Mouse (Mus musculus) kidney, adult 2 months (tissue): Measurements from ENCODE around the gene Mypn.

Source experiments
- CTCF ChIP-seq: fragments of 200-500 bp; conservative IDR thresholded peaks from 2 replicates; pipeline ENCODE4 v1.5.1; 2011; ENCODE audit warnings: low read depth, mild to moderate bottlenecking, control low read depth, low read length, moderate library complexity, mixed read lengths; ENCODE audit not compliant: insufficient read depth, insufficient read length
- POLR2A ChIP-seq: fragments of 200-500 bp; IDR thresholded peaks from one replicate; pipeline ENCODE4 v1.6.1; 2011; ENCODE audit warnings: low read depth, low read length, control low read depth

DNA sequence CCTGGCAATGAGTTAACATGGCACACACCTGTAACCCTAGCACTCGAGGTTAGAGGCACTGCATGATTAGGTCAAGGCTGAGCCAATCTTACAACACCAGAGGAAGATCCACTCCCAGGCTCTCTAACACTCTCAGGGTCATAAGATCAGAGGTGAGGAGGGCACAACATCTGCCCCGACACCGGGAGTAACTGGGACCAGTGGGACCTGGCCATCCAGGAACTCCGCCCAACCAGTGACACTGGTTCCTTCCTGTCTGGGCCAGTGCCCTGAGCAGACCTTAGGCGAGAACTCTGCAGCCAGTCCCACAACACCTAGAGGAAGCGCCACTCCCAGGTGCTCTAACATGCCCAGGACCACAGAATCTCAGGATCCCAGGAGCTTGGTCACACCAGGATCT is 67.3 kb downstream of the Mypn start:
- TF ChIP-seq POLR2A = no peak
- no peak for TF ChIP-seq CTCF
